Mouse (Mus musculus) testis, postnatal 10 days (tissue): Measurements from ENCODE around the gene Rasgrp1.
A peak's percentile ranks its signal among the peaks of the same experiment; 100 is the strongest.

Experiments used
- DNase-seq: peaks from one replicate; pipeline ENCODE4 v3.0.0; 2021; ENCODE audit warnings: low spot score

The Rasgrp1 gene

DNA sequence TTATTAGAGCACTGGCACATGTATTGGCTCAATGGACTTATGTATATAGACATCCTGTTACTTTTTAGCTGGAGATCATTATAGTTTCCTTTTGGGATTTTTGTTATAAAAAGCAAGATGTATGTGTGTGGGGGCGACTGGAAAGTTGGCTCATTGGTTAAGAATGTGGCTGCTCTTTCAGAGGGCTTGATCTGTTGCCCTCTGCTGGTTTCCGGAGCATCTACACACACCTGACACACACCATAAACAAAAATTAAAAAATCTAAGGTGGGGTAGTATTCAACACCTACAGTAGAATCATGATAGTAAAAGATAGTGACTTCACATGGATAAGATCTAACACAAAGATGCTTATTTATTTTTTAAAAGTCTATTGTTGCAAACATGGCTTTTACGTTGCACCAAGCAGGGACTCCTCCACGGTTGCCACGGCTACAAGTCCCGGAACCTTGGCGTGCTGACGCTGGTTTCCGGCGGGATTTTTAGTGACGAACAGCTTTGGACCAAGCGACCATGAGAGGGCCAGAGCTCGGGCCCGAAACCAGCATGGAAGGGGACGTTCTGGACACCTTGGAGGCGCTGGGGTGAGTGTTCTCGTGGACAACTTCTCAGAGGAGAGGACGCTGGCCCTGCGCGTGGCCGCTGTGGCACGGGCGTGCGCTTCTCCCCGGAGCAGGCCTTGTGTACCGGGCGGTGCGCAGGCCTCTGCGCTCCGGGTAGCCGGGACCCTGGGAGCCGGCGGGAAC, 93.4 kb downstream of the Rasgrp1 start, which contains the start of gene Fam98b:
Gene Fam98b, plus strand, starts transcription at position 485 of the 746 bp plus-strand sequence.
- peak; percentile 90 for DNase-seq

DNA sequence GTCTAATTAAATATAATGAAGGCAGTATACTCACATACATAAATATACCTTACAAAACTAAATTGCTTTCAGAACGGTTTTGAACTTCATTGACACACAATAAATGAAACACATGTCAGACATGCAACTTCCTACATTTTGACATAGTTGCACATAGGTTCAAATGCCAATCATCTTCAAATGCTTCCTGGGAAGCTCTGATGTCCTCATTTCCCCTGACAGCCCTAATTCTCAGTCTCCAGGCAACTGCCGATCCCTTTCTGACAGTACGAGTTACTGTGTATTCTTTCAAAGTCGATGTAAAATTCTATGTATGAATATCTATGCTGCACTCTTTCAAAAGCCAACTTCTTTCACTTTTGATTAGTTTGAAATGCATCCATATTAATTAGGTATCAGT, 100.8 kb downstream of the Rasgrp1 start:
- DNase-seq: no peak

- DNase-seq: peak; percentile 95
Measured at GRCm38 (mm10) chr2:117231257-117231656, 111.5 kb downstream of the Rasgrp1 start.

GRCm38 (mm10) chr2:117230261-117230660, 112.5 kb downstream of the Rasgrp1 start:
- no peak for DNase-seq
